Mouse (Mus musculus) left cerebral cortex, postnatal 14 days (tissue): Measurements from ENCODE around the gene Car3. TPM values are rescaled to one million over a fixed set of nuclear protein-coding genes. Genes with fewer than 3 reads are reported as not detected.

Experiments
- DNase-seq, 2 experiments: peaks; one replicate each; pipeline ENCODE4 v3.0.0; 2021 to 2022; ENCODE audit warnings: low spot score in 2 of 2, mixed read lengths in 1 of 2
- intact Hi-C: fragments of 180-260 bp; cut with DNase I; formaldehyde crosslinking; loops from one replicate; pipeline ENCODE4 v1.15.1; 2025
- total RNA-seq, 2 experiments: library from RNA; stranded (reverse); gene quantifications; 2 replicates each; pipeline ENCODE4 v1.2.3; 2021

Gene Car3
- total RNA-seq, 2 experiments from 2014 or later = 0.80 to 1.2 TPM

DNA sequence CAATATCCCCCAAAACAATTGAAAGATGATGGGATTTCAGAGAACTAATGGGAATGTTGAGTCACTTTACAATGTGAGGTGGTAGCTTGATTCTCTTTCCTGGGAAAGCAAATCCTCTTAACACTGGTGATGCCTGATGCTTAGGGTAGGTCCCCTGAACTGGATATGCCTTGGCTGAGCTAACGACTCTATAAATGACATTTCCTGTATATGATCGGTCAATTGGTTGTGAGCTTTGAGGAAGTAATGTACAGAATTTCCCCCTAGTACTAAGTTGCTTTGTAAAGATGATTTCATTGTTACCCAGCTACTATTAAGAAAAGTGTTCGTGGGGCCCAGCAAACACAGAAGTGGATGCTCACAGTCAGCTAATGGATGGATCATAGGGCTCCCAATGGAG, 29.7 kb downstream of the Car3 start:
- intact Hi-C loops = no loop called here
- no peak for DNase-seq

DNA sequence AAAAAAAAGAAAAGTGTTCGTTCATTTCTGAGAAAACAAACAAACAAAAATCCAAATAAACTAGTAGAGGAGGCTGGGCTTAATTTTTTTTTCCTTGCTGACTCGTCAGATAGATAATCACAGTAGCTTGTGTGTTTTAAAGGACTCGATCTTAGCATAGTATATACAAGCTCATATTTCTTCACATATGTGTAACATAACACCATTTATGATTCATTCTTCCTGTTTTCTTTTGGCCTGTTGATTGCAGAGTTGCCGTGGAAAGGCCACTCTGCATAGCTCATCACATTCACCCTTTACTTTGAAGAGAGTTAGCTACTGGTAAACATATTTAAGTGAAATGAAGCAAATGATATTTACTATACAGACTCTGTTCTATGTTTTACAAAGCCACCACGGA, 30.4 kb downstream of the Car3 start:
- DNase-seq = no peak
- intact Hi-C loops = no loop called here

DNA sequence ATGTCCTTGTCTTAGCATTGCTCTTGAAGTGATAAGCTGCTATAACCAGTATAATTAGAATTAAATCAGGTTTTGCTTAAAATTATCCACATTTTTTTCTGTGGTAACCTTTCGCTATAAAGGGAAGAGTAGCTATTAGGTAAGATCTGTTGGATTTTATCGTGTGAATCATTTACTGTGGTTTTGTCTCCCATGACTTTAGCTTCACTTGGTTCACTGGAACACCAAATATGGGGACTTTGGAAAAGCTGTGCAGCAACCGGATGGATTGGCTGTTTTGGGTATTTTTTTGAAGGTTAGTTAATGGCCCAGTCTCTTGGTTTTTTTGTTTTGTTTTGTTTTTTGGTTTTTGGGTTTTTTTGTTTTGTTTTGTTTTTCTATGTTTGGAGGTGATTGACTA, 32.0 kb downstream of the Car3 start:
- intact Hi-C loops = no loop called here
- DNase-seq = no peak

DNA sequence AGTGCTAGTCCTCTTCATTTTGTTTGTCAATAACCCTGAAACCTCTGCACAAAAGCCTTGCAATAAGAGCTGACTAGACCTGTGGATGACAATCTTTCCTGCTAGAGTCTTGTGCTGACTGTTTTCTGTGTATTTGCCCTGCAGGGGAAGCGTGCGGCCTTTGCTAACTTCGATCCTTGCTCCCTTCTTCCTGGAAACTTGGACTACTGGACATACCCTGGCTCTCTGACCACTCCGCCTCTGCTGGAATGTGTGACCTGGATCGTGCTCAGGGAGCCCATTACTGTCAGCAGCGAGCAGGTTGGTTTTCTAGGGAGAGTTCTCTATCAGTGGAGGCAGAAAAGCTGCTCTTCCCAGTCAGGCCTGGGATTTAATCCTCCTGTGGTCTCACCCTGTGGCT, 34.5 kb downstream of the Car3 start:
- no peak for DNase-seq
- intact Hi-C loops = no loop called here

DNA sequence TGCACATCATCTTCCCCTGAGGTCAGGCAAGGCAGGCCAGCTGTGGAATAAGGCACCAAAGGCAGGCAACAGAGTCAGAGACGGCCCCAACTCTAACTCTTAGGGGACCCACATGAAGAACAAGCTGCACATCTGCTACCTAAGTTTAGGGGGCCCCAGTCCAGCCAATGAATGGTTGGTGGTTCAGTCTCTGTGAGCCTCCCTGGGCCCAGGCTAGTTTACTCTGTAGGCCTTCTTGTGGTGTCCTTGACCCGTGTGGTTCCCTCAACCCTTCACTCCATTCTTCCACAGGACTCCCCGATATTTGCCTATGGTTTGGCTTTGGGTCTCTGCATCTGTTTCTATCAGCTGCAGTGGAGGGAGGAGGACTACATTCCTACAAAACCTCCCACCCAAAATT, 40.1 kb downstream of the Car3 start:
- intact Hi-C loops = no loop called here

DNA sequence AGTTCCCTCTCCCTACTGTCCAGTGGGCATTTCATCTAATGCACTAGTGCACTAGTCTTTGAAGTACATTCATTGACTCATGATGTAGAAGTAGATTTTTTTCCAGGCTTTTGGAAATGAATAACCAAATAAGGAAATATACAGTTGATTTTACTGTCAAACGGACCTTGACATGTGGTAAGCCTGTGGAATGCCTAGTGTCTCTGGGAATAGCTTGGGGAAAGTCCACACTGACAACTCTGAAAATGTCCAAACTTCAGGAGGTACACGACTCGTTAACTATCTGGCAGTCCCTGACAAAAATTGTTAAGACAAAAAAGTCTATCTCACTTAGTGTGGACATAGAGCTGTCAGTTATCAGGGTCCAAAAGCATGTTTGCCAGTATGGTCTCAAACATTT, 40.9 kb downstream of the Car3 start:
- intact Hi-C loops = no loop called here
- DNase-seq = no peak

More for the DNA sequence above, 40.1 kb downstream of the Car3 start:
- DNase-seq = no peak

DNA sequence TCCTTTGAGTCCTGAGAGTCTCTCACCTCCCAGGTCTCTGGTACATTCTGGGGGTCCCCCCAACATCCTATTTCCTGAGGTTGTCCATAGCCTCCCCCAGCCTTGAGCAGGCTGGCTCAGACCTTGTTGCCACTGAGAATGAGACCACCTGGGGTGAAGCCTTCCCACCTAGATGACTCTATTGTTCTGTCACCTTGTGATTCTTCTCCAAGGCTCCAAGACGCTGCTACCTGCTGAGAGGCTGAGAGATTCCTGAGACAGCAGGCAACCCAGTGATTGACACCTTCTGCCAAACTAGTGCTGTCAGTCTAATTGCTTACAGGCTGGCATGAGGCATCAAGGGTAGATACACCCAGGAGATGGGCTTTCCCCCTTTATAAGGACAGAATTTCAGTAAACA, 44.0 kb downstream of the Car3 start:
- DNase-seq = no peak
- intact Hi-C loops = no loop called here

DNA sequence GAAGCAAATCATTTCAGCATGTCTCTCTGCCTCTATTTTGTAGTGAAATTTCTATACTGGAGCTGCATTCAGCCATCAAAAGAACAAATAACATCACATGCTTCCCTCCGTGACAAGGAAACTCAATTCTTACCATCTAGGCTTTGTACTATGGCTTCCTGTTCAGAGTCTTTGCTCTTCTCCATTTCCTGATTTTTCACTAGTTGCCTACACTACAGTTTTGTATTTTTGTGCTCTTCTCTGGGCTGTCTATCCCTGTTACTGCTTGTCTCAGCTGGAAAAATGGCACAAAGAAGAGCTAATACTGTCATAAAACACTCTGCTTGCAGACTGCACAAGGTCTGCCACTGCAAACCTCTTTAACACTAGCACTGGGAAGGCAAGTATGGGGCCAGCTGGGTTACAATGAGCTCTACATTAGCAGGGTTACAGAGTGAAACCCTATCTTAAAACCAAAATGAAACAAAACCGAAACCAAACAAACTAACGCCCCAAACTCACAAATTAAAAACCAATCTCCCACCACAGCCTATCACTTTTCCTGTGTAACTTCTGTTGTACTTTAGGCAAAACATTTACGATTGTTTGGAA, 48.8 kb downstream of the Car3 start:
- DNase-seq = no peak
- intact Hi-C loops = no loop called here

DNA sequence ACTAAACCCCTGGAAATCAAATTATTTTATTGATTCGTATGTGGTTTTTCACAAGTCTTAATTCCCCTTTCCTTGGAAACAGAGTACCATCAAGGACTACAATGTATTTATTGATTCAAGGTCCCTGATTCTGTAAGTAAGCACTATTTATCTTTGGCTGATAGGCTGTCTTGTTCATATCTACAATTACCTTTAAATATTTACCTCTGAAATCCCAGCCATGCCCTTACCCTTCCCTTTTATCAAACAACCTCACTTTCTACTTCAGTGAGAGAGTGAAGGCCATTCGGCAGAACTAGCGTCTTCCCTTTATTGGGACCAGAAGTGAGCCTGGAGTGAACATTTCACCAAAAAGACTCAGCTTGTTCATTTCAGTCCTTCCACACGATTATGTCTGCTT, 50.5 kb downstream of the Car3 start:
- intact Hi-C loops = no loop called here
- DNase-seq = no peak

DNA sequence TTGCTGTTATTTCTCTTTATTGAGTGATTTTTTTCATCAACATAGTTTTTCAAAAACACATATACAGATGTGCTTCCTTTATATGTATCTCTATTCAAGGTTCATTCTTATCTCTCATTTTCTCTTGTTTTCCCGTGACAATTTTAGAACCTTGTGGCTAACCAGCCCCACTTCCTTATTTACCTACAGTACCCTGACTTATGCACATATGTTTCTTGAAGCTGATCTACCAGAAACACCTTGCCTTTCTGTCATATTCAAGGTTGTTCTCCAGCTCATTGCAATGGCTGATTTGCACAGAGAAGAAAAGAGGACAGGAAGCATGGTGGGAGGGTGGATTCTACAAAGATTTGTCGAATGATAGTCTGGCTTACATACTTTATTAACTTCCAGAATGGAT, 52.0 kb downstream of the Car3 start:
- no peak for DNase-seq
- intact Hi-C loops = no loop called here

DNA sequence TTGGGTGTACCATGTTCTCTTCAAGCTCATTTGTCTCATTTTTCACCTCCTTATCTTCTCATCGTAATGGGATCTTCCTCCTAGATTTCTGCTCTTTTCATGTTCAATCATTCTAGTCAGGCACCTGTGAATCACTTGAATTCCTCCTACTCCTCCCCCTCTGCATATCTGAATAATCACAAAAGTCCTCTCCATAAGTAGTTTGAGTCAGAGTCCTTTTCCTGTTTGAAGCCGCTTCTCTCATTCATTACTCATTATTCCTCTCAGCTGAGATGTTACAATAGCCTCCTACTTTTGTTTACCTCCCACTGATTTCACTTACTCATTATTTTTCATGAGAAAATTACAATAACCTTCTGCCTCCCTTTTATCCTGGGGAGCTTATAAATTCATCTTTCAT, 53.9 kb downstream of the Car3 start:
- DNase-seq = no peak
- intact Hi-C loops = no loop called here

Other genes starting within 250 kb of the Car3 start
- gene Car13, start 221.8 kb upstream of the Car3 start, total RNA-seq = 1 to 10 TPM in 1 of 2 experiments, under 1 TPM in 1; 0.93 to 2.0 TPM
- gene Car1, start 55.1 kb upstream of the Car3 start, total RNA-seq = not detected
- 10 to 100 TPM; 73.3 to 76.3 TPM for gene Car2, start 22.8 kb downstream of the Car3 start, total RNA-seq